Mouse (Mus musculus): ENCODE measurements at regions not wholly inside any gene's neighbourhood (a gene's known extent, or its start where the extent isn't known, plus 50 kb on each side); places are given as distances from the start of the nearest gene placed in this dataset.

DNA sequence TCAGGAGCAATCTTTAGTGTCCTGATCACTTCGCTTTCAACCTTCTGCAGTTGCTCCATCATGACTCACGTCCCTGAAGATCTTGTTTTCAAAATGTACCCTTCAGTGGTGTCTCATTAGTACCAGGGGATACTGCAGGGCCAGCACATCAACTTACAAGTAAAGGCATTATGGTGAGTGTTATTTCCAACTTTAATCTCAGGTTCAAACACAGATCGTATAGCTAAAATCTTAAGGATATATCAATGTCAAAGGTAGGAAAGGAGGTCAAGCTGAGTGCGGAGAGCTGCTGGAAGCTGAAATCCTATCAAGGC, 687.8 kb upstream of the Nrsn1 start:
- H3K27me3 ChIP-seq (ENCODE audit: control insufficient read depth, insufficient read depth, low read length) = no peaks in the 10 kb centered on the region
- no peak overlapping the region for H3K9ac ChIP-seq (replicated peaks; ENCODE audit: low read depth, low read length)
- H3K36me3 ChIP-seq (ENCODE audit: control insufficient read depth, insufficient read depth, low read length) = no peaks in the 10 kb centered on the region
- 88% methylated on average over 4 of the region's 4 CpGs for WGBS
- H3K27ac ChIP-seq (ENCODE audit: low read depth, low read length) = no peak overlapping the region
- H3K4me1 ChIP-seq (ENCODE audit: control insufficient read depth, insufficient read depth, low read length) = no peaks in the 10 kb centered on the region
- H3K9me3 ChIP-seq (ENCODE audit: control insufficient read depth, low read length) = no peaks in the 10 kb centered on the region
- ATAC-seq (ENCODE audit: low read depth) = no peak
- H3K4me2 ChIP-seq (ENCODE audit: low read depth, low read length) = no peak overlapping the region
- no peak overlapping the region for H3K4me3 ChIP-seq (ENCODE audit: low read depth, low read length)

DNA sequence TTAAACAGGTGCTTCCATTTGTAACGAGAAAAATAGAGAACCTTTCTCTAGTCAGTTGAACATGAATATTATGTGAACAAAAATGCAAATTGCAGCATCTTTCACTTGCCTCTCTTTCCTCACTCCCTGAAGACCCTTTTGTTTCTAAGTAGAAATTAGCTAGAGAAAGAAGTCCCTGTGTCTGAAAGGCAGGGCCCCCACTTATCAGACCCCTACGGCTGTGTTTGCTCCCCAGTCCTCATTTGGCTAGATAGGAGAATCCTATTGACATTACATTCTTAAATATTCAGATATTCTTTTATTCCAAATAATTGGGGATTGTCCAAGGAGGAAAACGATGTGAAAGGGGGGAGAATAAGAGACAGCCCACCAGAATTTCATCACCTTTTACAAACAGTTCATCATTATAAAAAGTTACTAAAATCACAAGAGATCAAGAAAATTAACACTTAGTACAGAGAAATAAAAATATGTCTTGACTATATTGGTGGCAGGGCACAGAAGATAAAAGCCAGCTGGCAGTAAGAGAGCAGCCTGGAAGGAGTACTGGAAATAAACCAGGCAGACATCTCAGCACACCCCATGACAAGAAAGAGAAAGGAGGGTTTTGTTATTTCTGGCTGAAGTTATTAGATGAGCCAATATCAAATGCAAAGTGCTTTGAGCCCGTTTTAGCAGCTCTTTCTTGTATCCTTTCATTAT, 687.3 kb upstream of the Nrsn1 start:
- H3K36me3 ChIP-seq (ENCODE audit: control insufficient read depth, insufficient read depth, low read length) = no peaks in the 10 kb centered on the region
- no peak overlapping the region for H3K9ac ChIP-seq (replicated peaks; ENCODE audit: low read depth, low read length)
- no peaks in the 10 kb centered on the region for H3K4me1 ChIP-seq (ENCODE audit: control insufficient read depth, insufficient read depth, low read length)
- 72% methylated on average over 4 of the region's 4 CpGs for whole genome bisulfite sequencing
- no peak overlapping the region for H3K4me3 ChIP-seq (ENCODE audit: low read depth, low read length)
- H3K27me3 ChIP-seq (ENCODE audit: control insufficient read depth, insufficient read depth, low read length) = no peaks in the 10 kb centered on the region
- ATAC-seq (ENCODE audit: low read depth) = no peak
- H3K9me3 ChIP-seq (ENCODE audit: control insufficient read depth, low read length) = no peaks in the 10 kb centered on the region
- H3K27ac ChIP-seq (ENCODE audit: low read depth, low read length) = no peak overlapping the region
- H3K4me2 ChIP-seq (ENCODE audit: low read depth, low read length) = no peak overlapping the region

DNA sequence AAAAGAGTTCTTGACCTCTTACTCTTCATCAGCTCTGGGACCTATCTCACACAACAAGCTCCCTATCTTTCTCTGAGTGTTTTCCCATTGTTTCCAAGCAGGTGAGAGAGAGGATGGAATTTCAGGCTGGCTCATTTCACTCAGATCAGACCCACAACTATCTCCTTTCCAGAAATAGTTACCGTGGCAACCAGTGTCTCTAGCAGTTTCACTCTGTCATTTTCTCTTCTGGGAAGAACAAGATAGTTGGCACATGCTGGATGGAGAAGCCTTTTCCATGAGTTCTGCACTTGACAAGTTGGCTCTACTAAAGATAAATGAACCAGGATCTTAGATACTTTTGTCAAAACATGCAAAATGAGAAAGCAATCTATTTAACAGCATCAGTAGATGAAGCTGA, 667.3 kb upstream of the Nrsn1 start:
- WGBS = 89% methylated on average over 1 of the region's 1 CpGs
- no peaks in the 10 kb centered on the region for H3K9me3 ChIP-seq (ENCODE audit: control insufficient read depth, low read length)
- no peak for ATAC-seq (ENCODE audit: low read depth)

DNA sequence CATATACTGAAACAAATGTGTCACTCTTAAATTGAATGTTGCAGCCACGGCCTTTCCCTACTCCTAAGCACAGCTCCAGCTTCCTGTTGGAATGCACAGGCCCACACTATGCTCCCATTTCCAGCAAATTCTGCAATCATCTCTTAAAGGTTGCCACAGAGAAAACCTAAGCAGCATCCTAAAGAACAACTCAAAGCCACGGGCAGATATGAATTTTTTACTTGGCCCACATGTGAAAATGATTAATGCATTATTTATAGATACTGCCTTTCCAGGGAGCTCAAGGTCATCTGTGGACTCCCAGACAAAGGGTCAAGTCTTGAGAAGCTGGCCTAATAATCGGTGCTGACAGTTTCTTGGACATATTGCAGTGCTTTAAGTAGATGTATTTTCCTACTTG, 663.5 kb upstream of the Nrsn1 start:
- Histone ChIP-seq H3K27me3 (ENCODE audit: control insufficient read depth, insufficient read depth, low read length) (no peaks in the 10 kb centered on the region), H3K36me3 (ENCODE audit: control insufficient read depth, insufficient read depth, low read length) (no peaks in the 10 kb centered on the region), H3K4me3 (ENCODE audit: low read depth, low read length) (no peak overlapping the region), H3K9ac (replicated peaks; ENCODE audit: low read depth, low read length) (no peak overlapping the region), H3K27ac (ENCODE audit: low read depth, low read length) (no peak overlapping the region), H3K4me2 (ENCODE audit: low read depth, low read length) (no peak overlapping the region), H3K4me1 (ENCODE audit: control insufficient read depth, insufficient read depth, low read length) (no peaks in the 10 kb centered on the region; the same call in 1 of the 2 replicates), H3K9me3 (ENCODE audit: control insufficient read depth, low read length) (no peaks in the 10 kb centered on the region)
- WGBS = 28% methylated on average over 3 of the region's 3 CpGs
- no peak for ATAC-seq (ENCODE audit: low read depth)

More for the DNA sequence above, 667.3 kb upstream of the Nrsn1 start:
- Histone ChIP-seq H3K4me1 (ENCODE audit: control insufficient read depth, insufficient read depth, low read length) (no peaks in the 10 kb centered on the region; the same call in 1 of the 2 replicates), H3K9ac (replicated peaks; ENCODE audit: low read depth, low read length) (no peak overlapping the region), H3K27me3 (ENCODE audit: control insufficient read depth, insufficient read depth, low read length) (no peaks in the 10 kb centered on the region), H3K36me3 (ENCODE audit: control insufficient read depth, insufficient read depth, low read length) (no peaks in the 10 kb centered on the region), H3K27ac (ENCODE audit: low read depth, low read length) (no peak overlapping the region), H3K4me2 (ENCODE audit: low read depth, low read length) (no peak overlapping the region), H3K4me3 (ENCODE audit: low read depth, low read length) (no peak overlapping the region)

DNA sequence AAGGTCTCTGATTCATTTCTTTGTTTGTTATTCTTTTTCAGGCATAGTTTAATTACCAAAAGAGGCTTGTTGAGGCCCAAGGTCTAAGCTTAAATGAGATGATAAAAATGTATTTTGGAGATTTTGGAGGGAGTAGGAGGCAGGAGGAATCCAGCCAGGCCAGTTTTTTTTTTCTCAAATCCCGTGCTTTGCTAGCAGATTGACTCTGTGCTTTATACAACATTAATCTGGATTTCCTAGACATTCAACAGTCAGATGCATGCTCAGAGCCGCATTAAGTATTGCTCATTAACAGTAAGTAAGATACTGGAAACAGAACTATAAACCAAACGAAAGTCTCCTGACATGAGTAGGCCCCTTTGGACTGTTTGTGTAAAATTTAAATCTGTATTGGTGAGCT, 662.9 kb upstream of the Nrsn1 start:
- H3K9ac ChIP-seq (replicated peaks; ENCODE audit: low read depth, low read length) = no peak overlapping the region
- 15% methylated on average over 3 of the region's 3 CpGs for WGBS
- H3K27ac ChIP-seq (ENCODE audit: low read depth, low read length) = no peak overlapping the region
- no peaks in the 10 kb centered on the region for H3K9me3 ChIP-seq (ENCODE audit: control insufficient read depth, low read length)
- H3K4me1 ChIP-seq (ENCODE audit: control insufficient read depth, insufficient read depth, low read length) = no peaks in the 10 kb centered on the region; the same call in 1 of the 2 replicates
- H3K36me3 ChIP-seq (ENCODE audit: control insufficient read depth, insufficient read depth, low read length) = no peaks in the 10 kb centered on the region
- H3K4me2 ChIP-seq (ENCODE audit: low read depth, low read length) = no peak overlapping the region
- 0 out of 2 replicates have a peak, but pooled peaks have one; percentile 33 for ATAC-seq (ENCODE audit: low read depth)
- no peak overlapping the region for H3K4me3 ChIP-seq (ENCODE audit: low read depth, low read length)
- H3K27me3 ChIP-seq (ENCODE audit: control insufficient read depth, insufficient read depth, low read length) = no peaks in the 10 kb centered on the region

DNA sequence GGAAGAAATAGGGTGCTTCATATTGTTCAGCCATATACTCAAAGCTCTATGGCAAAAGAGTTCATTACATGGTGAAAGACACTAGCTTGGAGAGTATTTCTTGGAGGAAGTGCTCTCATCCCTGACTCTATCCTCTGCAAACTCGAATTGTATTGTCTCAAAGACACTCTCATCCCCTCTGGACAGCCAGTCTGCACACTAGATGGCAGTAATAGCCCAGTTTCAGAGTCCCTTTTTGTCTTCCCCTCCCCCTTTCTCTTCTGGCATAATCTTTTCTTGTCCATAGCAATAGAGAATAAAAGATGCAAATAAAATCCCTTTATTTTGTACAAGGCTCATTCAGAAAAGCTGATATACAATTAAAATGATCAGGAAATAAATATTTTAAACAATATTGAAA, 662.5 kb upstream of the Nrsn1 start:
- Histone ChIP-seq H3K4me1 (ENCODE audit: control insufficient read depth, insufficient read depth, low read length) (no peaks in the 10 kb centered on the region; the same call in 1 of the 2 replicates), H3K27me3 (ENCODE audit: control insufficient read depth, insufficient read depth, low read length) (no peaks in the 10 kb centered on the region), H3K36me3 (ENCODE audit: control insufficient read depth, insufficient read depth, low read length) (no peaks in the 10 kb centered on the region), H3K4me2 (ENCODE audit: low read depth, low read length) (no peak overlapping the region), H3K27ac (ENCODE audit: low read depth, low read length) (no peak overlapping the region; the same call in 1 of the 2 replicates), H3K9ac (replicated peaks; ENCODE audit: low read depth, low read length) (no peak overlapping the region), H3K9me3 (ENCODE audit: control insufficient read depth, low read length) (no peaks in the 10 kb centered on the region), H3K4me3 (ENCODE audit: low read depth, low read length) (no peak overlapping the region)
- WGBS = 0% methylated on average over 1 of the region's 1 CpGs
- peak; percentile 93 for ATAC-seq (ENCODE audit: low read depth)

DNA sequence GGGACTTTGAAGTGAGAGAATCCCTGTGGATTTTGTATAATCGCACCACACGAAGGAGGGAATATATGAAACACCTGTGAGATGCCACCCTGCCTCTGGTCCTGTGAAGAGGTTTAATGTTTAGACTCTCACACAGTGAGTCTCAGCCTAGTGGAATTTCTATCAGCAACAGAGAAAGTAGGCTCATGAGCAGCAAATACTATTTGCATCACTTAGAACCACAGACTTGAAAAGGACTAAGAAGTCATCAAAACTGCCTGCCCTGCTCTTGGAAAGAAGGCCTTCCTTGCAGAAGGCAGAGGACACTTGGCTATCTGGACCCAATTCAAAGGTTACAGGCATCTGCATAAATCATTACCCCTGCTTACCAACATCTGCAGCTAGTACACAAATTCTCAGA, 662.1 kb upstream of the Nrsn1 start:
- ATAC-seq (ENCODE audit: low read depth) = peak; percentile 39; the same call in 1 of the 2 replicates
- no peak overlapping the region for H3K4me2 ChIP-seq (ENCODE audit: low read depth, low read length)

DNA sequence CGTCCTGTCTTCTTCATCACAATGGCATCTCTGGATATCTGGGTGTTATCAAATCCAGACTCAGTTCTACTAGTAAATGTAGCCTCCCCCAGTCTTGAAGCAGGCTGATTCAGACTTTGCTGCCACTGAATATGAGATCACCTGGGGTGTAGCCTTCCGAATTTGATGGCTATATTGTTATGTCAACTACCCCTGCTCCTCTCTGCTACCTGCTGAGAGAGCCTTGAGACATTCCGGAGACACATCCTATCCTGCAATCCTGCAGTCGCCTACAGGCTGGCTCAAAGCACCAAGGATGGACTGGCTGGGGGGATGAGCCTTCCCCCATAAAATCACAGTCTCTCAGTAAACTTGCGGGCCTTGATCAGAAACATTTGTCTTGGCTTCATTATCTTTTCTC, 655.4 kb upstream of the Nrsn1 start:
- no peaks in the 10 kb centered on the region for H3K4me1 ChIP-seq (ENCODE audit: control insufficient read depth, insufficient read depth, low read length)
- H3K4me3 ChIP-seq (ENCODE audit: low read depth, low read length) = no peak overlapping the region
- no peaks in the 10 kb centered on the region for H3K36me3 ChIP-seq (ENCODE audit: control insufficient read depth, insufficient read depth, low read length)
- H3K4me2 ChIP-seq (ENCODE audit: low read depth, low read length) = no peak overlapping the region
- H3K27me3 ChIP-seq (ENCODE audit: control insufficient read depth, insufficient read depth, low read length) = no peaks in the 10 kb centered on the region
- H3K9ac ChIP-seq (replicated peaks; ENCODE audit: low read depth, low read length) = no peak overlapping the region
- 74% methylated on average over 5 of the region's 5 CpGs for WGBS
- no peak for ATAC-seq (ENCODE audit: low read depth)
- H3K27ac ChIP-seq (ENCODE audit: low read depth, low read length) = no peak overlapping the region
- no peaks in the 10 kb centered on the region for H3K9me3 ChIP-seq (ENCODE audit: control insufficient read depth, low read length)

More for the DNA sequence above, 662.1 kb upstream of the Nrsn1 start:
- 44% methylated on average over 2 of the region's 2 CpGs for WGBS
- H3K4me1 ChIP-seq (ENCODE audit: control insufficient read depth, insufficient read depth, low read length) = no peaks in the 10 kb centered on the region; the same call in 1 of the 2 replicates
- H3K27ac ChIP-seq (ENCODE audit: low read depth, low read length) = no peak overlapping the region; the same call in 1 of the 2 replicates
- no peak overlapping the region for H3K9ac ChIP-seq (replicated peaks; ENCODE audit: low read depth, low read length)
- no peaks in the 10 kb centered on the region for H3K36me3 ChIP-seq (ENCODE audit: control insufficient read depth, insufficient read depth, low read length)
- no peaks in the 10 kb centered on the region for H3K27me3 ChIP-seq (ENCODE audit: control insufficient read depth, insufficient read depth, low read length)
- no peaks in the 10 kb centered on the region for H3K9me3 ChIP-seq (ENCODE audit: control insufficient read depth, low read length)
- no peak overlapping the region for H3K4me3 ChIP-seq (ENCODE audit: low read depth, low read length)

DNA sequence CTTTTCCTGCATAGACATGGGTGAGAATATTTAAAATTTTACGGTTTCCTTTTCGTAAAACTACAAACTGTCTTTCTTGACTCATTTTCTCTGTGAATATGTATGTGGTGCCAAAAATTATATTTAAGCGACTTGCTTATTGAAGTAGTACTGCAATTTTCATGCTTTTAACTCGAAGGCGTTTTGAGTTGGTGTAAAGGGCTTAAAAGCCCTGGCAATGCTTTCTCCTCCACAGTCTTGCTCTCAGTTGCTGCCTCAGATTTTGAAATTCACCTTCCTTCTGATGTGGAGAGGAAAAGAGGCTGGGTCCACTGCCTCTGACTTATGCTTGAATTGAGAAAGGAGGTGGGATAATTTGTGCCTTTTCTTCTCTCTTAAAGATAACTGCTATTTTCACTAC, 629.6 kb upstream of the Nrsn1 start:
- H3K4me1 ChIP-seq (ENCODE audit: control insufficient read depth, insufficient read depth, low read length) = no peaks in the 10 kb centered on the region
- no peak overlapping the region for H3K4me2 ChIP-seq (ENCODE audit: low read depth, low read length)
- no peak for ATAC-seq (ENCODE audit: low read depth)
- H3K36me3 ChIP-seq (ENCODE audit: control insufficient read depth, insufficient read depth, low read length) = no peaks in the 10 kb centered on the region
- H3K27me3 ChIP-seq (ENCODE audit: control insufficient read depth, insufficient read depth, low read length) = no peaks in the 10 kb centered on the region
- WGBS = 92% methylated on average over 5 of the region's 5 CpGs
- no peak overlapping the region for H3K4me3 ChIP-seq (ENCODE audit: low read depth, low read length)
- H3K27ac ChIP-seq (ENCODE audit: low read depth, low read length) = no peak overlapping the region
- H3K9ac ChIP-seq (replicated peaks; ENCODE audit: low read depth, low read length) = no peak overlapping the region
- no peaks in the 10 kb centered on the region for H3K9me3 ChIP-seq (ENCODE audit: control insufficient read depth, low read length)
